Mouse (Mus musculus): ENCODE results near the gene Tcf7. TPM values are rescaled to one million over a fixed set of nuclear protein-coding genes. Genes with fewer than 3 reads are reported as not detected.

The Tcf7 gene
- polyA plus RNA-seq, 1 experiment from 2014 or later, result 6.6 TPM

DNA sequence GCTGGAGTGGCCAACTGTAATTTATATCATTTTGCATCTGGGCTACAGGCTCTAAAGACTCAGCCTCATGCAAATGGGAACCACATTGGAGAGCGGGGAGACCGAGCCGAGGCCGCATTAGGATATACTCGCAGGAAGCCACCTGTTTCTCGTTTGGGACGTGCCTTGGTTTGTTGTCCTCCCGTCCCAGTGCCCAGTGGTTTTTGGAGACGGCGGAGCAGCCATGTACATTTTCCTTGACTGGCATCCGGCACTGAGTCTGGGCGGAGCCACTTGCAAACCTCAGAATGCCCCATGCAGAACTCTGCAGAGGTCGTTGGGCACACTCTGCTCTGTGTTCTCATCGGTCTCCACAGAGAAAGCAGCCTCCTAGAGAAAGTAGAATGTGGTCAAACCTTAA is 27.9 kb upstream of the Tcf7 start:
- Histone ChIP-seq H3K9me3 (ENCODE audit: control insufficient read depth, low read length) (no peaks in the 10 kb centered on the region), H3K4me1 (replicated peaks; ENCODE audit: control insufficient read depth, insufficient read depth, low read length) (0 out of 2 replicates have a peak, but pooled peaks cover 3% of the 10 kb centered on the region), H3K9ac (ENCODE audit: low read depth, low read length) (no peak overlapping the region), H3K4me2 (no peak overlapping the region), H3K4me3 (ENCODE audit: low read depth, low read length) (no peak overlapping the region), H3K36me3 (ENCODE audit: control insufficient read depth, insufficient read depth, low read length) (no peaks in the 10 kb centered on the region), H3K27me3 (replicated peaks; ENCODE audit: control insufficient read depth, insufficient read depth, low read length) (peaks cover 16% of the 10 kb centered on the region), H3K27ac (ENCODE audit: low read depth, low read length) (no peak overlapping the region)
- no peak for ATAC-seq (replicated peaks; ENCODE audit: low FRiP score)
- WGBS, result 66% methylated on average over 14 of the region's 14 CpGs
- DNase-seq (ENCODE audit: low spot score), result no peak

DNA sequence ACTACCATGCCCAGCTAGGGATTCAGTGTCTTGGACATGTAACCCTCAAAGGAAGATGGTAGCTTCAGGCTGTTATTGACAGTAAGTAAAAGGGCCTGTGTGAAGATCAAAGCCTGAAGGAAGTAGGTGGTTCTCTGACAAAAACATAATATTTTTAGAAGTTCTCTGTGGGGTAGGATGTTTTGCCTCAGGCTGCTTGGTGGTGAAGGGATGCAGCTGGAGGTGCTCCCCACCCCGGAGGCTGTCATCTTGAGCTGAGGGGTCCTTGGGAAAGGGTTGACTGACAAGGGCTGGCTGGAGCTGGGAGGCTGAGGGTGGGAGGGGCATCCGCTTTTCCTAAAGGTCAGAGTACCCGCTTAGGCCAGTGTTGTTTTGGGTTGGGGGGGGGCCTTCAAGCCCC is 26.7 kb upstream of the Tcf7 start:
- H3K9ac ChIP-seq (ENCODE audit: low read depth, low read length), result no peak overlapping the region
- 75% methylated on average over 3 of the region's 3 CpGs for WGBS
- no peak overlapping the region for H3K4me3 ChIP-seq (ENCODE audit: low read depth, low read length)
- H3K4me1 ChIP-seq (replicated peaks; ENCODE audit: control insufficient read depth, insufficient read depth, low read length), result peaks cover 10% of the 10 kb centered on the region; the same call in 1 of the 2 replicates
- no peak overlapping the region for H3K27ac ChIP-seq (ENCODE audit: low read depth, low read length)
- no peaks in the 10 kb centered on the region for H3K36me3 ChIP-seq (ENCODE audit: control insufficient read depth, insufficient read depth, low read length)
- H3K27me3 ChIP-seq (replicated peaks; ENCODE audit: control insufficient read depth, insufficient read depth, low read length), result peaks cover 10% of the 10 kb centered on the region
- DNase-seq (ENCODE audit: low spot score), result no peak
- no peak overlapping the region for H3K4me2 ChIP-seq
- ATAC-seq (replicated peaks; ENCODE audit: low FRiP score), result no peak
- H3K9me3 ChIP-seq (ENCODE audit: control insufficient read depth, low read length), result no peaks in the 10 kb centered on the region

- peaks cover 10% of the 10 kb centered on the region; the same call in 1 of the 2 replicates for H3K4me1 ChIP-seq (replicated peaks; ENCODE audit: control insufficient read depth, insufficient read depth, low read length)
Measured at GRCm38 (mm10) chr11:52306431-52306830, 23.6 kb upstream of the Tcf7 start.

DNA sequence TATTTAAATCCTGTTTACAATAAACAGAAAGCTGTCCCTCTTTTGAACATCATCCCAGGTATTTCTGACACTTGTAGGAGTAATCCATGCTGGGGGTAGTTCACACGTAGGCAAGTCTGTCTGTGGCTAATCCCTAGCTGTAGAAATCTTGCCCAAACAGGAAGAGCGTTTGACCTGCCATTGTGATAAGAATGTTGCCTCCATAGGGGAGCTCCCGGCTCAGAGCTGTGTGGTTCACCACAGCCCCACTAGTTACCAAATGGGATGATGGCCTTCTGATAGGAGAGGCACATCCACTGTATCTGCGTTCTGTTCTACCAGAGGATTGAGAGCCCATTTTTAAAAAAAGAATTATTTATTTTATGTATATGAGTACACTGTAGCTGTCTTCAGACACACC is 22.5 kb upstream of the Tcf7 start:
- no peak overlapping the region for H3K4me3 ChIP-seq (ENCODE audit: low read depth, low read length)
- no peaks in the 10 kb centered on the region for H3K36me3 ChIP-seq (ENCODE audit: control insufficient read depth, insufficient read depth, low read length)
- 0 out of 2 replicates have a peak, but pooled peaks cover 2% of the 10 kb centered on the region for H3K27me3 ChIP-seq (replicated peaks; ENCODE audit: control insufficient read depth, insufficient read depth, low read length)
- H3K27ac ChIP-seq (ENCODE audit: low read depth, low read length), result no peak overlapping the region; the same call in 1 of the 2 replicates
- H3K4me2 ChIP-seq, result no peak overlapping the region
- 20% methylated on average over 4 of the region's 4 CpGs for WGBS
- DNase-seq (ENCODE audit: low spot score) (no peak), ATAC-seq (replicated peaks; ENCODE audit: low FRiP score) (0 out of 2 replicates have a peak, but pooled peaks have one; percentile 43)
- H3K9ac ChIP-seq (ENCODE audit: low read depth, low read length), result no peak overlapping the region
- H3K4me1 ChIP-seq (replicated peaks; ENCODE audit: control insufficient read depth, insufficient read depth, low read length), result peaks cover 10% of the 10 kb centered on the region; the same call in 1 of the 2 replicates
- no peaks in the 10 kb centered on the region for H3K9me3 ChIP-seq (ENCODE audit: control insufficient read depth, low read length)

More at GRCm38 (mm10) chr11:52306431-52306830, 23.6 kb upstream of the Tcf7 start:
- H3K27me3 ChIP-seq (replicated peaks; ENCODE audit: control insufficient read depth, insufficient read depth, low read length), result 0 out of 2 replicates have a peak, but pooled peaks cover 2% of the 10 kb centered on the region
- 69% methylated on average over 7 of the region's 7 CpGs for WGBS
- ATAC-seq (replicated peaks; ENCODE audit: low FRiP score) (no peak), DNase-seq (ENCODE audit: low spot score) (no peak)
- H3K4me2 ChIP-seq, result no peak overlapping the region
- H3K36me3 ChIP-seq (ENCODE audit: control insufficient read depth, insufficient read depth, low read length), result no peaks in the 10 kb centered on the region
- no peak overlapping the region for H3K27ac ChIP-seq (ENCODE audit: low read depth, low read length)
- no peaks in the 10 kb centered on the region for H3K9me3 ChIP-seq (ENCODE audit: control insufficient read depth, low read length)
- H3K4me3 ChIP-seq (ENCODE audit: low read depth, low read length), result no peak overlapping the region
- H3K9ac ChIP-seq (ENCODE audit: low read depth, low read length), result no peak overlapping the region

DNA sequence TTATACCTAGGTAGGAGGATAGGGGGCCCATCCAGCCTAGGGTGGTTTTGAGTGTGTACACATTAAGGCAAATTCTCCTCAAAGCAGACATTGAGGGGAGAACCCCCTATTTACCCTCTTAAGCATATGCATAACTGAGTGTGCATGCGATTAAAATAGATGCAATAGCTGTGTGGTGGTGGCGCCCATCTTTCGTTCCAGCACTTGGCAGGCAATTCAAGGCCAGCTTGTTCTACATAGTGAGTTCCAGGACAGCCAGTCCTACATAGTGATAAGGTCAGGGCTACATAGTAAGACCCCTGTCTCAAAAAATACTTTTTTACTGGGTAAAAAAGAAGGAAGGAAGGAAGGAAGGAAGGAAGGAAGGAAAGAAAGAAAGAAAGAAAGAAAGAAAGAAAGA is 19.9 kb upstream of the Tcf7 start:
- Histone ChIP-seq H3K9ac (ENCODE audit: low read depth, low read length) (no peak overlapping the region), H3K27me3 (replicated peaks; ENCODE audit: control insufficient read depth, insufficient read depth, low read length) (no peaks in the 10 kb centered on the region), H3K27ac (ENCODE audit: low read depth, low read length) (no peak overlapping the region), H3K36me3 (ENCODE audit: control insufficient read depth, insufficient read depth, low read length) (no peaks in the 10 kb centered on the region), H3K9me3 (ENCODE audit: control insufficient read depth, low read length) (no peaks in the 10 kb centered on the region), H3K4me2 (no peak overlapping the region), H3K4me3 (ENCODE audit: low read depth, low read length) (no peak overlapping the region), H3K4me1 (replicated peaks; ENCODE audit: control insufficient read depth, insufficient read depth, low read length) (peaks cover 10% of the 10 kb centered on the region; the same call in 1 of the 2 replicates)
- DNase-seq (ENCODE audit: low spot score), result no peak
- 88% methylated on average over 3 of the region's 3 CpGs for WGBS
- ATAC-seq (replicated peaks; ENCODE audit: low FRiP score), result no peak

DNA sequence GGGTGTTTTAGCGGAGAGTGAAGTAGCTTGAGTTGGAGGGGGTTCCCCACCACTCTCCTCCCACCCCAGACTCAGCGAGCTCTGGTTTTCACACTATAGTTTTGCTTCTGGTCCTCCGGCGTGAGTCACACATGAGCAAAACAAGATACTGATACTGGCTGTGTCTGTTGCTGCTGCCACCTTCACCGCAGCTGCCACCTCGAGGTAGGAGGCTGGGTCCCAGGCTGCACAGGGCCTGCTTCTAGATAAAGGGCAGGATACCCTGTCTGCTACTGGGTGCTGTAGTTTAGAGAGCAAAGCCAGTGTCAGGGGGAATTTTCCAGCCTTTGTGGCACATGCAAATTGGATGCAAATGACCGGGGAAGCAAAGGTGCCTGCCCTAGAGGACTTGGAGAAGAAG is 16.9 kb upstream of the Tcf7 start:
- ATAC-seq (replicated peaks; ENCODE audit: low FRiP score), result no peak
- Histone ChIP-seq H3K27ac (ENCODE audit: low read depth, low read length) (no peak overlapping the region), H3K36me3 (ENCODE audit: control insufficient read depth, insufficient read depth, low read length) (no peaks in the 10 kb centered on the region), H3K9me3 (ENCODE audit: control insufficient read depth, low read length) (no peaks in the 10 kb centered on the region), H3K4me2 (no peak overlapping the region), H3K27me3 (replicated peaks; ENCODE audit: control insufficient read depth, insufficient read depth, low read length) (no peaks in the 10 kb centered on the region), H3K4me1 (replicated peaks; ENCODE audit: control insufficient read depth, insufficient read depth, low read length) (0 out of 2 replicates have a peak, but pooled peaks cover under 1% of the 10 kb centered on the region), H3K4me3 (ENCODE audit: low read depth, low read length) (no peak overlapping the region), H3K9ac (ENCODE audit: low read depth, low read length) (no peak overlapping the region)
- whole genome bisulfite sequencing, result 63% methylated on average over 7 of the region's 7 CpGs
- DNase-seq (ENCODE audit: low spot score), result no peak

DNA sequence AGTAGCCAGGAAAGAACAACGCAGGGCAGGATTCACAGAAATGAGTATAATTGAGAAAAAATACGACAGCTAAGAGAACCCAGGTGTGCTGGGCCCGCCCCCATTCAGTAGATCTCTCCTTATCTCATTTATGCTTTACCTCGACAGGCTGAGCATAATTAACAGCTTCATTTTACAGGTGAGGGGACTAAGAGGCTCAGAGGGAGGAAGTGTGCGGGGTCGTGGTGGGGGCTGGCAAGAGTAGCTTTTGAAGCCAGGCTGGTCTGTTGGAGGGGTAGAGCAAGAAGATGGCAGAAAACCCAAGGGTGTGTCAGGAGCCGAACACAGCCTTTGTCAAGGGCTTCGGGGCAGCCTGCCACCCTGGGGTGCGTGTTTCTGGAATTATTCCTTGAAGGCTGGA is 16.1 kb upstream of the Tcf7 start:
- Histone ChIP-seq H3K36me3 (ENCODE audit: control insufficient read depth, insufficient read depth, low read length) (no peaks in the 10 kb centered on the region), H3K4me2 (no peak overlapping the region), H3K27me3 (replicated peaks; ENCODE audit: control insufficient read depth, insufficient read depth, low read length) (no peaks in the 10 kb centered on the region), H3K9me3 (ENCODE audit: control insufficient read depth, low read length) (no peaks in the 10 kb centered on the region), H3K4me1 (replicated peaks; ENCODE audit: control insufficient read depth, insufficient read depth, low read length) (no peaks in the 10 kb centered on the region), H3K27ac (ENCODE audit: low read depth, low read length) (no peak overlapping the region), H3K4me3 (ENCODE audit: low read depth, low read length) (no peak overlapping the region), H3K9ac (ENCODE audit: low read depth, low read length) (no peak overlapping the region)
- ATAC-seq (replicated peaks; ENCODE audit: low FRiP score) (no peak), DNase-seq (ENCODE audit: low spot score) (no peak)
- WGBS, result 74% methylated on average over 9 of the region's 9 CpGs

GRCm38 (mm10) chr11:52297352-52297751 is 14.5 kb upstream of the Tcf7 start:
- no peaks in the 10 kb centered on the region for H3K27me3 ChIP-seq (replicated peaks; ENCODE audit: control insufficient read depth, insufficient read depth, low read length)
- no peaks in the 10 kb centered on the region for H3K4me1 ChIP-seq (replicated peaks; ENCODE audit: control insufficient read depth, insufficient read depth, low read length)
- H3K9me3 ChIP-seq (ENCODE audit: control insufficient read depth, low read length), result no peaks in the 10 kb centered on the region
- DNase-seq (ENCODE audit: low spot score), result peak; percentile 70
- 14% methylated on average over 9 of the region's 9 CpGs for WGBS
- ATAC-seq (replicated peaks; ENCODE audit: low FRiP score), result no peak; the same call in 1 of the 2 replicates
- no peak overlapping the region for H3K4me3 ChIP-seq (ENCODE audit: low read depth, low read length)
- H3K9ac ChIP-seq (ENCODE audit: low read depth, low read length), result no peak overlapping the region
- H3K36me3 ChIP-seq (ENCODE audit: control insufficient read depth, insufficient read depth, low read length), result no peaks in the 10 kb centered on the region
- H3K4me2 ChIP-seq, result no peak overlapping the region
- no peak overlapping the region for H3K27ac ChIP-seq (ENCODE audit: low read depth, low read length)

- Histone ChIP-seq H3K27ac (ENCODE audit: low read depth, low read length) (no peak overlapping the region), H3K4me2 (no peak overlapping the region), H3K36me3 (ENCODE audit: control insufficient read depth, insufficient read depth, low read length) (no peaks in the 10 kb centered on the region), H3K4me3 (ENCODE audit: low read depth, low read length) (no peak overlapping the region), H3K4me1 (replicated peaks; ENCODE audit: control insufficient read depth, insufficient read depth, low read length) (no peaks in the 10 kb centered on the region), H3K27me3 (replicated peaks; ENCODE audit: control insufficient read depth, insufficient read depth, low read length) (no peaks in the 10 kb centered on the region), H3K9me3 (ENCODE audit: control insufficient read depth, low read length) (no peaks in the 10 kb centered on the region), H3K9ac (ENCODE audit: low read depth, low read length) (no peak overlapping the region)
- DNase-seq (ENCODE audit: low spot score) (no peak), ATAC-seq (replicated peaks; ENCODE audit: low FRiP score) (no peak)
- WGBS, result 65% methylated on average over 9 of the region's 9 CpGs
Measured at GRCm38 (mm10) chr11:52294103-52294502, 11.3 kb upstream of the Tcf7 start.
